Mouse (Mus musculus) ES-E14 (cell line): ENCODE measurements at regions not wholly inside any gene's neighbourhood (a gene's known extent, or its start where the extent isn't known, plus 50 kb on each side); places are given as distances from the start of the nearest gene placed in this dataset.

ENCODE experiments used
- CHD2 ChIP-seq: IDR thresholded peaks from 2 replicates; pipeline ENCODE4 v1.6.1; 2014; ENCODE audit warnings: mild to moderate bottlenecking, low read depth, low read length, inconsistent platforms
- ZNF384 ChIP-seq: IDR thresholded peaks from 2 replicates; pipeline ENCODE4 v1.6.1; 2012; ENCODE audit warnings: low read depth, low read length, inconsistent platforms

- no peak for TF ChIP-seq ZNF384
- no peak for TF ChIP-seq CHD2
These were observed 229.5 kb downstream of the Papss1 start for GRCm38 (mm10) chr3:131794056-131794455.
